Mouse (Mus musculus) bone marrow, adult 2 months (tissue): ENCODE measurements around the gene Auh.

Source experiments
- CTCF ChIP-seq: fragments of 200-500 bp; IDR thresholded peaks from 2 replicates; pipeline ENCODE4 v1.5.1; 2011; ENCODE audit warnings: low read length, control low read depth; ENCODE audit not compliant: control insufficient read depth, insufficient read depth
- POLR2A ChIP-seq: fragments of 200-500 bp; IDR thresholded peaks from 2 replicates; pipeline ENCODE4 v1.6.1; 2011; ENCODE audit warnings: low read depth, mild to moderate bottlenecking, control low read depth, low read length, borderline replicate concordance; ENCODE audit not compliant: control insufficient read depth

DNA sequence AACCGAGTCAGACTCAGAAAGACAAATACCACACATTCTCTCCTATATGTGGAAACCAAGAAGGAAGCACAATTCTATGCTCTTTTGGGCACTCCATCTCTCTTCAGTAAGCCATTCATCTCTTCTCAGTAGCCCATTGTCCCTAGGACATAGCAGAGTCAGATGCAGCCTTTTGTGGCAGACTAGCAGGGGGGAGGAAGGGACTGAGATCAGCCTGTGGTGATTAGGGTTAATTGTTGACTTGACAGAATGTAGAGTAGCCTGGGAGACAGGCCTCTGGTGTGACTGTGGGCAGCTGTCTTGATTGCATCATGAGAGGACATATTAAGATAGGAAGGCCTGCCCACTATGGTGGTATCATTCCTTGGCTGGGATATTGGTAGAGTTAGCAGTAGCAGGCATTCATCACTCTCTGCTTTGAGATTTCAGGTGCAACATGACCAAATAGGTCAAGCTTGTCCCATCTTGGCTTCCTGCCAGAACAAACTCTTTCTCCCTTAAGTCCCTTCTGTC lies 13.5 kb upstream of the Auh start:
- TF ChIP-seq POLR2A (no peak), CTCF (no peak)
